Mouse (Mus musculus) layer of hippocampus, adult 11-12 months (tissue): ENCODE measurements around the gene Hoxd11.

Experiments
- DNase-seq: peaks from one replicate; pipeline ENCODE4 v3.0.0; 2022; ENCODE audit warnings: low spot score

The Hoxd11 gene

GRCm38 (mm10) chr2:74731055-74731454 lies 51.7 kb downstream of the Hoxd11 start:
- no peak for DNase-seq

GRCm38 (mm10) chr2:74731799-74732512 lies 52.6 kb downstream of the Hoxd11 start:
- no peak for DNase-seq

GRCm38 (mm10) chr2:74732513-74733316 lies 53.4 kb downstream of the Hoxd11 start:
- DNase-seq = no peak

- DNase-seq = no peak
Measured at GRCm38 (mm10) chr2:74733317-74733661, 53.9 kb downstream of the Hoxd11 start.

- no peak for DNase-seq
Measured at GRCm38 (mm10) chr2:74733765-74734164, 54.4 kb downstream of the Hoxd11 start.

- no peak for DNase-seq
Measured at GRCm38 (mm10) chr2:74734451-74734850, 55.1 kb downstream of the Hoxd11 start.

GRCm38 (mm10) chr2:74734996-74735811 lies 55.8 kb downstream of the Hoxd11 start:
- DNase-seq = no peak

- no peak for DNase-seq
Measured at GRCm38 (mm10) chr2:74735851-74736687, 56.7 kb downstream of the Hoxd11 start.
